Mouse (Mus musculus) liver, embryonic 14.5 days (tissue): Measurements from ENCODE around the gene R3hdm2. TPM values are rescaled to one million over a fixed set of nuclear protein-coding genes. Genes with fewer than 3 reads are reported as not detected.

ENCODE experiments used
- ATAC-seq: fragments of 200-750 bp; cut with Nextera tagmentation; 2 replicates; pipeline ENCODE4 v1.8.0; 2017; ENCODE audit warnings: moderate number of reproducible peaks, mild to moderate bottlenecking, moderate library complexity; ENCODE audit not compliant: insufficient read depth
- DNase-seq, 3 experiments: peaks; one replicate each; pipeline ENCODE4 v3.0.0-alpha.2; 2012 to 2013; ENCODE audit warnings: low read depth in 3 of 3, low spot score in 3 of 3
- H3K27ac ChIP-seq: fragments of 300-500 bp; sonication (generic); 2 replicates; pipeline ENCODE4 v1.5.1; 2014; ENCODE audit warnings: moderate library complexity, mild to moderate bottlenecking, control low read depth, inconsistent platforms
- H3K27me3 ChIP-seq: fragments of 300-500 bp; sonication (generic); 2 replicates; pipeline ENCODE4 v1.6.1; 2014; ENCODE audit warnings: mild to moderate bottlenecking, low read length, moderate library complexity; ENCODE audit not compliant: control insufficient read depth, insufficient read depth
- H3K36me3 ChIP-seq: fragments of 300-500 bp; sonication (generic); replicated peaks from 2 replicates; pipeline ENCODE4 v1.6.1; 2014; ENCODE audit warnings: low read depth; ENCODE audit not compliant: control insufficient read depth, insufficient read depth
- H3K4me1 ChIP-seq, 2 experiments: fragments of 200-500 bp in 1 of 2; fragments of 300-500 bp in 1 of 2; sonication (generic) in 1 of 2; replicated peaks; 2 replicates each; pipeline ENCODE4 v1.6.1; 2012 to 2014; ENCODE audit warnings: antibody characterized with exemption in 1 of 2, inconsistent platforms in 1 of 2, low read length in 1 of 2; ENCODE audit not compliant: control insufficient read depth in 2 of 2, insufficient read depth in 2 of 2
- H3K4me2 ChIP-seq: fragments of 300-500 bp; sonication (generic); 2 replicates; pipeline ENCODE4 v1.6.1; 2014; ENCODE audit warnings: low read depth, mild to moderate bottlenecking, control low read depth, moderate library complexity
- H3K4me3 ChIP-seq, 2 experiments: fragments of 200-500 bp in 1 of 2; fragments of 300-500 bp in 1 of 2; sonication (generic) in 1 of 2; 2 replicates each; pipeline ENCODE4 v1.5.1; 2012 to 2014; ENCODE audit warnings: low read depth in 2 of 2, low read length in 2 of 2, mild to moderate bottlenecking in 2 of 2, control low read depth in 1 of 2, inconsistent platforms in 1 of 2, moderate library complexity in 1 of 2; ENCODE audit not compliant: insufficient read depth in 1 of 2
- H3K9ac ChIP-seq: fragments of 300-500 bp; sonication (generic); replicated peaks from 2 replicates; pipeline ENCODE4 v1.6.1; 2014; ENCODE audit warnings: mild to moderate bottlenecking, control low read depth, moderate library complexity
- H3K9me3 ChIP-seq: fragments of 300-500 bp; sonication (generic); 2 replicates; pipeline ENCODE4 v1.6.1; 2016; ENCODE audit warnings: low read length, mixed read lengths; ENCODE audit not compliant: control insufficient read depth
- CTCF ChIP-seq: IDR thresholded peaks from 2 replicates; pipeline ENCODE4 v1.5.1; 2016; ENCODE audit warnings: antibody characterized with exemption, low read depth, control low read depth
- EP300 ChIP-seq: IDR thresholded peaks from 2 replicates; pipeline ENCODE4 v1.6.1; 2016; ENCODE audit warnings: antibody characterized with exemption, low read depth
- WGBS: fragments of 180-500 bp; shearing (Covaris S2); extraction: QIAGEN DNeasy Blood & Tissue Kit; methylation state at CpG from one replicate; pipeline ENCODE4 v1.1.7; 2014; ENCODE audit not compliant: insufficient replicate concordance; 5-methylcytosine and 5-hydroxymethylcytosine counted together
- polyA plus RNA-seq, 2 experiments: library from polyadenylated mRNA; depleted of rRNA in 1 of 2; stranded (reverse) in 1 of 2; unstranded in 1 of 2; fragments of >200 nt; fragmentation: Nextera tagmentation in 1 of 2; extraction: Ambion mirVana in 1 of 2; gene quantifications; 2 replicates each; pipeline versions ENCODE4 v1.2.1 to v1.2.3; 2012 to 2014

The R3hdm2 gene
- polyA plus RNA-seq, 2 experiments: 9.0 to 10.9 TPM

DNA sequence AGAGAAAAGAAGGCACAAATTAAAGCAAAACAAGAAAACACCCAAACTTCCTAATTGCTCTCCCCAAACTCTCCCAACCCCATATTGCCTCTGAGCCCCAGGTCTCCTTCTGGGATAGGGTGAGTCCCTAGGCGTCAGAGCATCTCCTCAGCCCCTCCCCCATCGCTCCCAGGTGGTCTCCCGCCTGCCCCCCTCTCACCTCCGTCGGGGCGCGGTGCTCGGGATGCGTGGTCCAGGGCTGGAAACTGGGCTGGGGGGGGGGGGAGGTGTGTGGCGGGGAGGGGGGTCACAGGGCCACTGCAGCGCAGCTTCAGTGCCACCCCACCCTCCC is 38.8 kb upstream of the R3hdm2 start:
- DNase-seq (no peak), ATAC-seq (no peak)
- no peaks in the 10 kb centered on the region for H3K9me3 ChIP-seq
- peaks cover 33% of the 10 kb centered on the region for H3K27me3 ChIP-seq
- TF ChIP-seq CTCF (no peak), EP300 (no peak)
- H3K36me3 ChIP-seq: no peaks in the 10 kb centered on the region
- WGBS: 3% methylated on average over 10 of the region's 11 CpGs
- no peak overlapping the region for H3K9ac ChIP-seq
- H3K4me1 ChIP-seq: peaks cover 0 to 2% of the 10 kb centered on the region in 2 experiments; a peak in 2 of 4 replicates
- peak overlapping the region; percentile 52 for H3K4me2 ChIP-seq
- peak overlapping the region in 1 of 2 experiments; percentile 27; a peak in 2 of 4 replicates for H3K4me3 ChIP-seq
- no peak overlapping the region for H3K27ac ChIP-seq

DNA sequence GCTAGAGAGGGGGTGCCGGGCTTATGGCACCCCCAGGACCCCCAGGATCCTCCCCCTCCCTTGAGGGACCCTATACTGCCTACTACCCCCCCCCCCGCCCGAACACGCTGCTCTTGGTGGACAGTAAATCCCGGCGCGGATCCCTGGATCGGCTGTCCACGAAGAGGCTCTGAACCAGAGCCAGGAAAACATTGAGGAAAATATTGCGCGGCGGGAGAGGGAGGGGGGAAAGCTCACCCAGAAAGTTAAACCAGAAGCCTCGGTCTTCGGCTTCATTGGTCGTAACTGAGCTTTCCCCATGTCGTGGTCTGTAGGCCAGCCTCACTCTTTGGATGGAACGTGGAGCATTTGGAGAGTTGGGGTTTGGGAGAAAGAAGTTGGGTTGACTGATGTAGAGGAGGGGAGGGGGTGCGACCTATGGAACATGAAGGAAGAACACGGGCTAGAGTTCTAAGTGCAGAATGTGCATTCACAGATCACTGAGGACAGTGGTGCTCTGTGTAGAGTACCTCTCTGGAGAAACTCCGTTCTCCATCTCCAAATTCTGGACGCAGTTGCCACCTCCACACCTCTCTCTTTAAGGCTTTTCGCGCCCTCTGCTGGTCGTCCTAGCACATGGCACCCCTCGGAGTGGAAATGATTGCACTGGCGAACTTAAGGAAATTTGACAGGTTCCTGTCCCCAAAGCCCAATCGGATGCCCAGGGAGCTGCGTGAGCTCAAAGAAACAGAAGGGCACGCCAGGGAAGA is 38.1 kb upstream of the R3hdm2 start, which contains the start of gene Gli1:
Gli1 (minus strand) TSS at position 84 of the 749 bp plus-strand sequence.
- peak within 1 kb of the TSS; percentile 27 to 28; a peak in 3 of 4 replicates for H3K4me3 ChIP-seq
- H3K27ac ChIP-seq: no peak within 1 kb of the TSS
- H3K4me2 ChIP-seq: peak within 1 kb of the TSS; percentile 52
- no peaks in the 10 kb centered on the region for H3K9me3 ChIP-seq
- peaks cover 33% of the 10 kb centered on the region for H3K27me3 ChIP-seq
- under 1% methylated on average over 29 of the region's 29 CpGs for WGBS
- H3K36me3 ChIP-seq: no peaks in the 10 kb centered on the region
- TF ChIP-seq CTCF (peak; percentile 94), EP300 (no peak)
- peaks cover 0 to 2% of the 10 kb centered on the region in 2 experiments; a peak in 2 of 4 replicates for H3K4me1 ChIP-seq
- ATAC-seq (peak; percentile 32; the same call in 1 of the 2 replicates), DNase-seq (peak; percentile 55 to 71 (median 67))
- H3K9ac ChIP-seq: no peak within 1 kb of the TSS

DNA sequence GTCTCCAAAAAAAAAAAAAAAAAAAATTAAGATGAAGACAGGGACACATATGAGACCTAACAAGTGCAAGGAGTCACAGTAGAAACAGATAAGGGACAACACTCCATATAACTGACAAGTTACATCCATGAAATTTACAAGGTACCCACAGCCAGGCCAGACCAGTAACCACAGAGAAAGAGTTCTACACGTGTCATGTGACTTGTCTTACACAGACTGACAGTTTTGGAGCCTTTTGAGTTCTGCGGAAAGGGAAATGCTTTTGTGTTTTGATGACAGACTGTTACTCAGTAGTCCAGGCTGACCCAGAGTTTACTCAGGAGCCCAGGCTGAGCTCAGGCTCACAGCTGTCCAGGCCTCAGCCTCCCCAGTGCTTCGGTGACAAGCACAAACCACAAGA is 37.1 kb upstream of the R3hdm2 start:
- no peak overlapping the region for H3K9ac ChIP-seq
- no peak for TF ChIP-seq EP300
- WGBS: 44% methylated on average over 3 of the region's 3 CpGs
- no peaks in the 10 kb centered on the region for H3K36me3 ChIP-seq
- no peak overlapping the region for H3K4me3 ChIP-seq
- H3K4me1 ChIP-seq: peaks cover 0 to 2% of the 10 kb centered on the region in 2 experiments; a peak in 2 of 4 replicates
- no peaks in the 10 kb centered on the region for H3K9me3 ChIP-seq
- peaks cover 33% of the 10 kb centered on the region for H3K27me3 ChIP-seq
- ATAC-seq (no peak), DNase-seq (no peak)
- H3K27ac ChIP-seq: no peak overlapping the region
- no peak overlapping the region for H3K4me2 ChIP-seq

DNA sequence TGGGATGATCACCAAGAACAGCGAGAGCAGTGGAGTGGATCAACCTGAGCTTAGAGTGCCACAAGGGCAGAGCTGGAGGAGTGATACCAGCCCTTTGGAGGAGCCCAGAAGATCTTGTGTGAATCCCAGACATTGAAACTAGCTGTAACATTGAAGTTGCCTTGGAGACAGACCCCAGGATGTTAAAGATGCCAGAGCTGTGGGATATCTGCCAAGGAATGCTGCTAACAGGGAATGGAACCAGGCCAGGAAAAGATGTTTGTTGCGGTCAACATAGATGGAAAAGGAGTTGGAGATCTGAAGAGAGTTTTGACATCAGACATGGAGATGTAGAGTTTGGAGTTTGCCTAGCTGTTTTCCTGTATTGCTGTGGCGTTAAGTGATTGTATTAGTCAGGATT is 34.0 kb upstream of the R3hdm2 start:
- H3K27me3 ChIP-seq: peaks cover 10% of the 10 kb centered on the region
- 65% methylated on average over 3 of the region's 3 CpGs for WGBS

DNA sequence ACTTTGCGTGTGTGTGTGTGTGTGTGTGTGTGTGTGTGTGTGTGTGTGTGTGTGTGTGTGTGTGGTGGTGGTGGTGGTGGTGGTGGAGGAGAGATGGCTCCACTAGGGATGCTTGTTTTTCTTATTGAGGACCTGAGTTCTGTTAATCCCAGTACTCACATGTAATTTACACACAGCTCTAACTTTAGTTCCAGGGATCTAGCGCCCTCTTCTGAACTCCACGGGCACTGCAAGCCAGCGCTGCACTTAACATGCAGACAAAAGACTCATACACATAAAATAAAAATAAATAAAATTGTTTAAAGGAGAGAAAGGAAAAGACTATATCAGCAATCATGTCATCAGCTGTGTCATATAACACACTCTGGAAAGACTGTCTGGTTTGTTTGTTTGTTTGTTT is 31.2 kb upstream of the R3hdm2 start:
- WGBS: 61% methylated on average over 4 of the region's 4 CpGs
- no peak overlapping the region for H3K4me2 ChIP-seq

More for the DNA sequence above, 34.0 kb upstream of the R3hdm2 start:
- ATAC-seq (no peak), DNase-seq (no peak)
- H3K36me3 ChIP-seq: no peaks in the 10 kb centered on the region
- no peak overlapping the region for H3K4me2 ChIP-seq
- TF ChIP-seq CTCF: no peak
- no peak for TF ChIP-seq EP300
- H3K4me3 ChIP-seq: no peak overlapping the region
- H3K9me3 ChIP-seq: no peaks in the 10 kb centered on the region
- peaks cover 0 to 2% of the 10 kb centered on the region in 2 experiments; a peak in 1 of 4 replicates for H3K4me1 ChIP-seq
- no peak overlapping the region for H3K27ac ChIP-seq
- H3K9ac ChIP-seq: no peak overlapping the region

More for the DNA sequence above, 31.2 kb upstream of the R3hdm2 start:
- Histone ChIP-seq H3K36me3 (no peaks in the 10 kb centered on the region), H3K9me3 (no peaks in the 10 kb centered on the region), H3K9ac (no peak overlapping the region), H3K27ac (no peak overlapping the region), H3K4me3 (no peak overlapping the region), H3K27me3 (no peaks in the 10 kb centered on the region), H3K4me1 (no peaks in the 10 kb centered on the region; a peak in 1 of 4 replicates)
- TF ChIP-seq CTCF (peak; percentile 41), EP300 (no peak)
- ATAC-seq: no peak
- DNase-seq: no peak
